Mouse (Mus musculus): ENCODE data around the gene Cdk17.

Cdk17 gene

DNA sequence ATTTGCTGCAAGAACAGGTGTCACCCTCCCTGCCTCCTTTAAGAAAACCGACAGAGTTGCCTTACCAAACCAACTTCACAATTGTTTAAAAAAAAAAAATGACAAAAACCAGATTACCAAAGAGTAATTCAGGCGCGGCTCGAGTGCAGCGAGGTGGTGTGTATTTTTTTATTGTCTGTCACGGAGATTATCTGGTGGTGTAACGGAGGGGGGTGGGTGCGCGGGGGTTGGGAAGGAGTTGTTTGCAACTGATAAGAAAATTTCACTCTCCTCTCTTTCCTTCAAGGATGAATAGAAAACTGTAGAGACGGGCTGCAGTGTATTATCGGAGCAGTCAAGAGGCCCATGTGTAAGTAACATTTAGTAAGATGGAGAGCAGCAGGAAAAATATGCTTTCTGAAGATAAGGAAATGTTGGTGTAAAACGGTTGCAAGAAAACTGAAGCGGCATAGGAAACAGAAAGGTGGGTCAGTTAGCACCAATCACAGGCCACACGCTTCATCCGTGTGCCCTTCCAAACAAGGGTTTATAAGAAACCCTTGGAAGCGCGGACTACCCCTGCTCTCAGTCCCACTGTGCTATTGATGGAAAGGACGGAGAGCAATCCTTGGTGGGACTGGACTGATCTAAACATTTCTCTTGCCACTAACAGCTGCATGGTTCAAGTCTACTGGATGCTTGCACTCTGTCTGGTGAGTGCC, 17.2 kb upstream of the Cdk17 start:
- peak; percentile 60 for DNase-seq

DNA sequence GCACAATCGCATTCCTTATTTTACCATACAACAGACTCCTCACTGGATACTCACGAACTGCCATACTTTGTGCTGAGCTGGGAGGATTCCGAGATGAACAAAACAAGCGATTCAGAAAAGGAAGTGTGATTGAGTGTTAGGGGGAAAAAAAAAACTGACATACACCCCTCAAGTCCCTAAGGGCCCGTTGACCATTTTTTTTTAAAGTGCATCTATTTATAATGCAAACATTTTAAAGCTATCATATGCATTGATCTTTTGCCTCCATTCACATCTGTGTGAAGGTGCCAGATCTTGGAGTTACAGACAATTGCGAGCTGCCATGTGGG, 16.7 kb upstream of the Cdk17 start:
- DNase-seq: no peak

DNA sequence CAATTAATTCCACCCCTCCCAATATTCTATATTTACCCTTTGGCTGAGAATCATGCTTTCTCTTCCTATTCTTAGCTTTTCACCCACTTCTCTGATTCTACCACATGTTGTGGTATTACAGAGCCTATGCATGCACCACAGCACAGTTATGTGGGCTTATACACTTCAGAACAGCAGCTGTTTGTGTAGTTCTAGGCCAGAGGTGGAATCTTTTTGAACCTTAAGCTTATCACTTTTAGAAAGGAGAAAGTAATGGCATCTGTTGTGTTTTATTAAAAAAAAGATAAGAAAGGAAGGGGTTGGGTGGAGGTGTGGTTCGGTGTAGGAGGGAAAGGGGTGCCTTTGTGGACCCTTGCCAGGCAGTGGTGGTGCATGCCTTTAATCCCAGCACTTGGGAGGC, 16.1 kb upstream of the Cdk17 start:
- no peak for DNase-seq

DNA sequence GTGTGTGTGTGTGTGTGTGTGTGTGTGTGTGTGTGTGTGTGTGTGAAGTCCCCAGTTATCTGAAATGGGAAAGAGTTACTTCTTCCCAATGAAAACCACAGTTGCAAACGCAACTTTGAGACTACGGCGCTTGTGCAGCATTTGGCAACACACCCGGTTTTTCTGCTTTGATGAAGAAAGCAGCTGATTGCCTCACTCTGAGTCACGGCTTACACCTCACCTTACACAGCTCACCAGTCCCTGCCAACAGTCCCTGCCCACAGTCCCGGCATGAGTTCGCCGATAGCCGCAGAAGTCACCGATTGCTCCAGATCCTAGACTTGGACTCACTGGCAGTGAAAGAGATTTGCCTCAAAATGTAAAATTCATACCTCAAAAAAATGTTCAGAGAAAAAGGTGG, 15.6 kb upstream of the Cdk17 start:
- peak; percentile 92 for DNase-seq

DNA sequence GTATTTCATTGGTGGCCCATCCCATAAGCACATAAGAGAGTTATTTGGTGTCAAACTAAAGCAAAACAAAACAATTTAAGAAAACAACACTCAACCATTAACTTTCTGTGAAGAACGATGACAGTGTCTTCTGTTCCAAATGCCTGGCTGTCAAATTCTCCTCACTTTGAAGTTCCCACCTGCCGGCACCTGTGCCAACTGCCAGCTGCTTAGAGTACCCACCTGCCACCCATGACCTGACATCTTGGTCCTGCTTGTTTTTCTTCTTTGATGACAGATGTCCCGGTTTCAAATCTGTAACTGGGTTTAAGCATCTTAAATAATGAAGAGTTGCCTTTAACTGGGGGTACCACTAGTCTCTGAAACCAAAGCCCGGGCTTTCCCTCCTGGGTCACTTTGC, 14.1 kb upstream of the Cdk17 start:
- DNase-seq: no peak

DNA sequence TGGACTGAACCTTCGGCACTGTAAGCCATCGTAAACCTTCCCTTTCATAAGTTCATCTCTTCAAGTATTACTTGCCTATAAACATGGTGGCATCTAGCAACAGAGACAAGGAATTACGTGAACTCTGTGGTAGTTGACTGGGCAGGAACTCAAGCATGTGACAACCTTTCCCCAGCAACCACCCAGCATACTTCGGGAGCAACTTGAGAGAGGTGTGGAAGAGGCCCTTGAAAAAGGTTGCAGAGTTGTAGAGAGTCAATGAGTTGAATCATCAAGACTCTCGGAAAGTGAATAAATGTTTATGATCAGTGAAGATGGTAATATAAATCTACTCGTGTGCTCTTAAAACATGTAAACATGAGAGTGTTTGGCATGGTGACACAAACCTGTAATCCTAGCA, 13.0 kb upstream of the Cdk17 start:
- DNase-seq: no peak

DNA sequence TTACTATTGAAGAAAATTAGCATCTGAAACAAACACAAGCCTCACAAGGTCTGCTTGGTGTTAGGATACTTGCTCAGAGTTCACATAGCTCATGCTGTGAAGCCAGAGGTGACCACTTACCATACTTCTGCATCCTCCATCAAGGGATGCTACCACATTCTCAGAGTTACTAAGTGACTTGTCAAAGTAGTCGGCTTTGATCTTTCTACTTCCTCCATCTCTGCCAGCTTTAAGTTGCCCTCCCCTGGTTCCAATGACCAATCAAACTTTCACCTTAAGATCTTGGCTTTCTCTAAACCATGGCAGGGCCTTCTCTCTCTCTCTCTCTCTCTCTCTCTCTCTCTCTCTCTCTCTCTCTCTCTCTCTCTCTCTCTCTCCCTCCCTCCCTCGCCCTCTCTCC, 11.1 kb upstream of the Cdk17 start:
- no peak for DNase-seq

DNA sequence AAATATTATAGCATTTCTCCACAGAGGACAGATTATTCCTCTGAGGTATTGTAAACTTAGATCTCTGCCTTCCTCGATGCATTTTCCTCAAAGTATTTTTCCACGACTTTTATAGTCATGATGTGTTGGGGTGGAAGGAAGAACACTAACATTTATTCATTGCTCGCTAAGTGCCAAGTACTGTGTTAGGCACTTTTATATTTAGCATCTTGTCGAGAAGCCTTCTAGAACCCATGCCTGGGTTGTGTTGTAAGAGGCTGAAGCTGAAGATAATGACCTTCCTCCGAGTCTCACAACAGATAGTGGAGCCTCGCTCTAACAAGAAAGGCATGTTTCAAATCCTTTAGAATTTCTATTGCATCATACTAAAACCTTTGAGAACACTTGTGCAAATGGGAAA, 8.9 kb upstream of the Cdk17 start:
- DNase-seq: no peak

DNA sequence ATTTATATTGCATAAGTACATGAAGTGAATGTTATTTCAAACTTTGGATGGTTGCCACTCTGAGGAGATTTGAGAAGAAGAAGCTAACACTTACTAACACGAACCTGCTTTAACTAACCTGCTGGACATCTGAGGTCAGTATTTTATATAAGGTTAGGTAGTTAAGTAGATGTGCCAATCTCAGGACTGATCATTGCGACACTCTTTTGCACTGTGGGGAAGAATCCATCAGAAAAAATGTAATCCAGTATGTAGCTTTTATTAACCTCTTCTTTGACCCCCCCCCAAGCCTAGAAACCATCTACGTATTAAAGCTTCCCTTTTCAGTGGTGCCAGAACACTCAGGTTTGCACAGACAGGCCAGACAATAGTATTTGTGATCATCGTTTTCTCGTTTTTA, 8.0 kb upstream of the Cdk17 start:
- no peak for DNase-seq

DNA sequence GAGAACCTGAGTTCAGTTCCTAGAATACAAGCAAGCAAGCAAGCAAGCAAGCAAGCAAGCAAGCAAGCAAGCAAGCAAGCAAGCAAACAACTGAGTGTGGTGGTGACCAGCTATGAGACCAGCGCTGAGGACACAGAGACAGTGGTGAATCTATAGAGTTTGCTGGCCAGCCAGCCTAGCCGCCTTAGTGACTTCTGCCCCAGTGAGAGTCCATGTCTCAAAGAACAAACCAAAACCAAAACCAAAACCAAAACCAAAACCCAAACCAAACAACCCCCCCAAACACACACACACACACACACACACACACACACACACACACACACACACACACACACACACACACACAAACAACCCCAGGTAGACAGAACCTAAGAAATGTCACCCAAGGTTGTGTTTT, 7.3 kb upstream of the Cdk17 start:
- DNase-seq: peak; percentile 79

DNA sequence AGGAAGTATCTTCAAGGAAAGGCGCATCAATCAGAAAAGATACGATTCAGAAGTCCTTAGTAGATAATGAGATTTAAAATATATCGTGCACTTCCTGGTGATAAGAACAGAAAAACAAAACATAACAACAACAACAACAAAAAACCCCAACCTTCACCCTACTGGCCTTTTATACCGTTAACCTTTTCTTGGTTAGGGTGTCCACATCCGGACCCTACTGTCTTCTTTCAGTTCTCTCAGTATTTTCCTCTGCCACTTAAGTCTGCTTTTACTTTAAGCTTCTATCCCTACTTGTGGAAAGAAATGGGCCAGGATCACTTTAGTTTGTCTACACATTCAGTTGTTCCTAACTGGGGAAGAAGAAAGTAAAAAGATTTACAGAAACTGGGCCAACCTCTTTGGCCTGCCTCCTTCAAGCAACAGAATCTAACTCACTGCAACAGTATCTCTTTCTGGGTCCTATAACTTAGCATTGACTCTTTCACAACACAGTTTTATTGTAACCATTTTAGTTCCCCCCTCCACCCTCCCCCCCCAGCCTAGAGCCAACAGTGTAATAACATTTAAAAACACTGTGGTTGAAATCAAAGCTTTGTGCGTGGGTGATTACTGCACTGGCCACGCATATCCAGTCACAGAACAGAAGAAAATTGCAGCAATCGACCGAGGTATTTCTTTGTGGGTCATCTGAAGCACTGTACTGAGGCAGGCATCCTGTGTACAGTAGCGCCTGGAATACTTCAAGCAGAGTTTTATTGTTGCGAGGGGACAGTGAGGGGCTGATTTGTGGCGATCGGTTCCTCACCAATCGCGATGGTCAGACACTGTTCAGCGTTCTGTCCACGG, 801 bp upstream of the Cdk17 start:
- DNase-seq: no peak

DNA sequence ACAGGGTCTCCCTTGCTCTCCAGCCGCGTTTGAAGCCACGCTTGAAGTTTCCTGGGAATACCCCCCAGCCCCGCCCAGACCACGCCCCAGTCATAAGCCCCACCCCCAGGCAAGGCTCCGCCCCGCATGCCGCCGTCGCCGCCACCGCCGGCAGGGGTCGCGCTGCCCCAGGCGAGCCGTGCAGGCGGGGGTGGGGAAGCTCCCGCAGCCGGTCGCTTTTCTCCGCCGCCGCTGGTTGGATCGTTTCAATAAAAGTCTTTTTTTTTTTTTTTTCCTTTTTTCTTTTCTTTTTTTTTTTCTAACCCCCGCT, 223 bp upstream of the Cdk17 start:
- peak; percentile 98 for DNase-seq

DNA sequence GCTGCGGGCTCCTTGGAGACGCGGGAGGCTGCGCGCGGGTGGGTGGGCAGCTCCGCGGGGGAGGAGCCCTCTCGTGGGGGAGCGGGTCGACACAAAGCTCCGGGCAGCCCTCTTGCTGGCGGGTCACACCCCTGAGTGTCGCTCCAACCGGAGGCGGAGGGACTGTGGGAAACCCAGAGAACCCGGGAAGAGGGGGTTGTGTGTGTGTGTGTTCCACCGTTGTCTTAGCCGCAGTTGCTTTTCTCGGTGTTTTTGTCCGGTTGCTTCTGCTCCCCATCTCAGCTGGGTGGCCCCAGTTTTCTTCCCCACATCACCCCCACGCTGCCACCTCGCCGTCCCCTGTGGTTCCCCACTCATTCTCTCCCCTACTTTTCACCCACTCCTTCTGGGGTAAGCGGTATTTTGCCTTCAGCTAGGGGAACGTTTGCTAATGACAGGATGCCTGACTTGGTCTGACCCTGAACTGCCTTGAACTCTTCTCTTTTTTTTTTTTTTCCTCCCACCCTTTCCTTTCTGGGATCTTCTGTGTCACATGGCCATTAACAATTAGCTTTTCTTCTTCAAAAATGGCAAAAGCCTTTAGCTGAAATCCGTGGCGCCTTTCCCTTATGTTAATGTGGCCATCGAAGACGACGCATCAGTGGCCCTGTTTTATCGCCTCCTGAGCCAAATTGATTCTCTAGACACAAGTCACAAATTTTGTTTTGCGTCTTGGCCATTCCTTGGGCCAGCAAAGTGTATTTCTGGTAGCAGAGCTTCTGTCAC, 1.0 kb downstream of the Cdk17 start:
- DNase-seq: no peak

DNA sequence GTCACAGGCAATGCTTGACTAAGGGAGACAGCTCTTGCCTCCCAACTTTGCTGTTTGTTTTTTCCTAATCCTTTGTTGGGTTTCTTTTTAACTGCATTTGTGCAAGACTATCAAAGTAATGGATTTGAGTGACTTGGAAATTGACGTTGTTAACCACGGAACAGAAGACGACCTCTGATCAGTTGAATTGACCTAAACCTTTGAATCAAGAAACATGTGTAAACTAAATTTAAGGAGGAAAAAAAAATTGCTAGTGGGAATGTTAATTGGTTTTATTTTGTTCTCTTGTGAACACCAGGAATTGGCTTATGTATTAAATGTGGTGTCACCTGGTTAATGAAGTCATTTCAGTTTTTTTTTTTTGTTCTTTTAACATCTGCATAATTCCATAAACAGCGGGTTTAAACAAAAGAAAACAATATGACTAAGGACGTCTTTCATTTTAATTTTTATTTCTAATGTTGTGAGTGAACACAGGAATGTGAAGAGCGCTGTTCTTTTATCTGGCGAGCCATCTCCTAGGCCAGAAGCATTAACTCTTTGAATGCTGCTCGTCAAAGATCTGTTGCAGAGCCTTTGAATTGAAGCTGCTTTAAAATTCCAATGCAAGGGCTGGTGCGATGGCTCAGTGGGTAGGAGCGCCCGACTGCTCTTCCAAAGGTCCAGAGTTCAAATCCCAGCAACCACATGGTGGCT, 1.7 kb downstream of the Cdk17 start:
- DNase-seq: peak; percentile 78

DNA sequence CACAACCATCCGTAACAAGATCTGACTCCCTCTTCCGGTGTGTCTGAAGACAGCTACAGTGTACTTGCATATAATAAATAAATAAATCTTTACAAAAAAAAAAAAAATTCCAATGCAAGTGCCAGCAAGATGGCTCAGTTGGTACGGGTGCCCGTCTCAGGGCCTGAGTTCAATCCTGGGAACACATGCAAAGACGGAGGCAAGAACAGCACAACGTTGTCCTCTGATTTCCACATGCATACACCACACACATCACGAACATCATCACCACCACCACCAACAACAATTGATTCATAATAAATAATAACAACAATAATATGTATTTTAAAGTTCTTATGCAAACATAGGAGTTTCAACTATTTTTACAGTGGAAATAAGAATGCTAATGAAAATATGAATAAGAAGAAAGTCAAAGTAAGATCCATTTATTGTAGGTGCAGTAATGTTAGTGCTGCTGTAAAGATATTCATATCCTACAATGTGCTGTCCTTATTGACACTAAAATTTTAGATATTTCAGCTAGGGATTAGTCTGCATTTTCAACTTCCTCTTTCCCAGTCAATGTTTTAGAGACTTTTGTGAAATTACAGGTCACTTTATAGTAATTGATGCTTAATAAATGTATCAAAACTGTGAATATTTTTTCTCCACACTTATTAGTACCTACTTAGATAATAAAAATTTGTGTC, 2.4 kb downstream of the Cdk17 start:
- DNase-seq: peak; percentile 39

DNA sequence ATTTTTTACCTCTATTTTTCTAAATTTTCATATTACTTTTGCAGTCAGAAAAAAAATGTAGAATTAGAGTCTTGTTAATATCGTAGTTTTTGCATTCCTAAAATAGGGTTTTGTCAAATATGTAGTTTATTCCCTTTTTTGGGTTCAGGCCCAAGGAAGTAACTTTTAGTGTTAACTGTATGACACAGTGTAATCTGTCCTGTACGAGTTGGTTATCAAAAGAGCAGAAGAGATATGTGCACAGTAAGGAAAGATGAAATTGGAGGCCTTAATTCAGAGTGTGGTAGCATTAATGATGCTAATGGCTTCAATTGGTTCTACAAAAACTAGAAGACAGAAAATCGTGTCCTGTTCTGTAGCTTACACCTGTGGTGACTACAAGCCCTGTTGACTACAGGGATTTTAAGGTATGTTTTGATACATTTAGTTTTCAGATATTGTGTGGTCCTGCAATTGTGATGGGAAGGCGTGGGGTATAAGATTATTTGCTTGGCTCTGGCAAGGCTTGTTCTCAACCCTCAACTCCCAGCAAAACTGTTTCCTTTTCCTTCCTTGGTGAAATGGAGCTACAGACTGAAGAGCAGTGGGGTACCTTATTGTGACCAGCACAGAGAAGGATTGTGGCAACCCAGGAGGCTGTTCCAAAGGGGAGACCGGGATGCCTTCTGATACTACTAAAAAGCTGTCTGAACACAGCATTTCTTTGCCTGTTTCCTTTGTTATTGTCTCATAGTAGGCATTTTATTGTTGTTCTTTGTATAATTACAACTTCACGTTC, 3.2 kb downstream of the Cdk17 start:
- peak; percentile 84 for DNase-seq

DNA sequence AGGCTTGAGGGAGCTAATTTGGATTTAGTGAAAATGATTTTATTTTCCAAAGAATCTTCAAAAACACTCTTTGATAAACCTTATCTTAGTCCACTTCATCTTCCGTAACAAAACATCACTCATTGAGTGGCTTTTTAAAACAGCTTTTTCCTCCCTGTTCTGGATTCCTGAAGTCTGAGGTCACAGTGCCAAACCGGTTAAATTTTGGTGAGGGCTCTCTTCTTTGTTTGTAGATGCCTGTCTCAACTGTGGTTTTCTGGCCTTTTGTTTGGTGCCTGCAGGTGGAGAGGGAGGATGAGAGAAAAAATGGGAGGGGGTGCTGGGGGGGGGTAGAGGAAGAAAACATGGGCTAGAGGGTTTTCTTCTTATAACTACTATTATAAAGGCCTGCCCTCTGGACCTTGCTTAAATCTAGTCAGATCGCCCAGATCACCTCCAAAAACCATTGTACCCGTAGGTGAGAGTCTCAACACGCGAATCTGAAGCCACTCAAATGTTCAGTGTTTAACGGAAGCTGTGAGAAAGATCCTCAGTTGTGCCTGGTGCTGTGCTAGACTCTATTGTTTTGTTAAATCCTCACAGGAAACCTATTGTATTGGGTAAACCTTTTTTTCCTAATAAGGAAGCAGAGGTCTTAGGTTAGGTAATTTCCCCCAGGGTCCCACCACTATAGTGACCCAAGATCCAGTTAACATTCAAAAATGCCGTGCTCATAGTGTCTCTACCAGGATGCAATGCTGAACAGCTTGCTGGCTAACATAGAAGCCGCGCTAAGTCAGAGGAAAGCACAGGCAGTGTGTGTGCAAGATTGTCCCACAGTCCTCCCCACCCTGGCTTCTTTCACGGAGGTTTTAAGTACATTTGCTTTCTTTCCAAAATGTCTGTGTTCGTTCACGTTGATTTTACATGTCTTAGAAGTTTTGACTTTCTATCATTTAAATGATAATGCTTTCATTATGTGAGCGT, 5.0 kb downstream of the Cdk17 start:
- peak; percentile 84 for DNase-seq

DNA sequence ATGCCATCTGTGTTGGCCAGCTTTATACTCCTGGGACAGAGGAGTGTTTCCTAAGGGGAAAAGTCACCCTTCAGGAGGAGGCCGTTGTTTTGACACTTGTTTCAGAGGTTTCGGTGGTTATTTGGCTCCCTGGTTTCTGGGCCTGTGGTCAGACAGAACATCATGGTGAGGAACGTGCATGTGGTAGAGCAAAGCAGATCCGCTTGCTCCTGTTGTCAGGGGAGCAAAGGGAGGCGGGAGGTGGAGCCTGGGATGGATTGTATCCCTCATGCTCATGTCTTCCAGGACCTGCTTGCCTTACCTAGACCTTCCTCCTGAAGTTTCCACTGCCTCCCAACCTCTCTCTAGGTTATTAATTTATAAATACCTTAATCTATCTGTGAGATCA, 5.7 kb downstream of the Cdk17 start:
- DNase-seq: peak; percentile 95

DNA sequence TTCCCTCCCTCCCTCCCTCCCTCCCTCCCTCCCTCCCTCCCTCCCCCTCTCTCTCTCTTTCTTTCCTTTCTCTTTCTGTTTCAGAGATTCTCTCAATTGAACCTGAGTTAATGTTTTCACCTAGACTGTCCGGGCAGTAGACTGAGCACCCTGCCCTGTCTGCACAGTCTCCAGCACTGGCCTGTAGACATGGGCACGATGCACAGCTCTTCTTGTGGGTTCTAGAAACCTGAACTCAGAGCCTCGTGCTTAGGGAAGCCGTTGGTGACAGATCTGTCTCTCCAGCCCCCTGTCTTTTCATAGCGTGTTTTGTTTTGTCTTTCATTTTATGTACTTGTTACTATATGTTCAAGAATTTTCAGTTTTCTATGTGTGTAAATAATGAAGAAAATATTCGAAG, 6.6 kb downstream of the Cdk17 start:
- DNase-seq: peak; percentile 87

DNA sequence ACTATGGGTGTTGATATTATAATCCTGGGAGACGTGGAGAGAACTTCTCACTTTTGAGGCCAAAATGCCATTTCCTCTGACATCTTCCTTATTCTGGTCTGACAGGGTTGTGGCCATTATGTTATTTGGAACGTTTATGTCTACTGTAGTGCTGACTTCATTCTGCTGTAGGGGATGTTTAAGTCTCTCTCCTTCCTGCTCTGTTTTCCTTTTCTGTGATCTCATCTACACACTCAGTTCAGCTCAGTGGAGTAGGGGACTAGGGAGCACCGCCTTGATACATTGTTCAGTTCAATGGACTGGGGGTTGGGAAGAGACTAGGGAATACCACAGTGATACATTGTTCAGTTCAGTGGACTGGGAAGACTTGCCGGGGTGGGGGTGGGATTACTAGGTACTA, 7.4 kb downstream of the Cdk17 start:
- peak; percentile 84 for DNase-seq
